Mouse (Mus musculus) limb, embryonic 14.5 days (tissue): Measurements from ENCODE around the gene Svep1. TPM values are rescaled to one million over a fixed set of nuclear protein-coding genes. Genes with fewer than 3 reads are reported as not detected.
A peak's percentile ranks its signal among the peaks of the same experiment; 100 is the strongest.

ENCODE experiments used
- ATAC-seq: fragments of 200-750 bp; cut with Nextera tagmentation; 2 replicates; pipeline ENCODE4 v1.8.0; 2017; ENCODE audit warnings: low read depth, moderate number of reproducible peaks, moderate TSS enrichment; ENCODE audit not compliant: low FRiP score
- DNase-seq: peaks from one replicate; pipeline ENCODE4 v3.0.0-alpha.2; 2015; ENCODE audit warnings: low spot score
- H3K27ac ChIP-seq: fragments of 300-500 bp; sonication (generic); replicated peaks from 2 replicates; pipeline ENCODE4 v1.5.1; 2014; ENCODE audit warnings: low read depth, mild to moderate bottlenecking, low read length, moderate library complexity, mixed read lengths
- H3K27me3 ChIP-seq: fragments of 300-500 bp; sonication (generic); 2 replicates; pipeline ENCODE4 v1.6.1; 2014; ENCODE audit warnings: low read length, mixed read lengths; ENCODE audit not compliant: control insufficient read depth, insufficient read depth
- H3K36me3 ChIP-seq: fragments of 300-500 bp; sonication (generic); 2 replicates; pipeline ENCODE4 v1.6.1; 2014; ENCODE audit warnings: mild to moderate bottlenecking, low read length, moderate library complexity, mixed read lengths; ENCODE audit not compliant: control insufficient read depth, insufficient read depth
- H3K4me1 ChIP-seq: fragments of 300-500 bp; sonication (generic); 2 replicates; pipeline ENCODE4 v1.6.1; 2014; ENCODE audit warnings: antibody characterized with exemption, low read length, mixed read lengths; ENCODE audit not compliant: control insufficient read depth, insufficient read depth
- H3K4me2 ChIP-seq: fragments of 300-500 bp; sonication (generic); replicated peaks from 2 replicates; pipeline ENCODE4 v1.6.1; 2014; ENCODE audit warnings: low read depth, mild to moderate bottlenecking, low read length, moderate library complexity; ENCODE audit not compliant: severe bottlenecking
- H3K4me3 ChIP-seq: fragments of 300-500 bp; sonication (generic); replicated peaks from 2 replicates; pipeline ENCODE4 v1.5.1; 2014; ENCODE audit warnings: low read length
- H3K9ac ChIP-seq: fragments of 300-500 bp; sonication (generic); 2 replicates; pipeline ENCODE4 v1.6.1; 2014; ENCODE audit warnings: mild to moderate bottlenecking, low read depth, low read length, moderate library complexity; ENCODE audit not compliant: severe bottlenecking
- H3K9me3 ChIP-seq: fragments of 300-500 bp; sonication (generic); 2 replicates; pipeline ENCODE4 v1.6.1; 2016; ENCODE audit warnings: low read length; ENCODE audit not compliant: control insufficient read depth
- POLR2A ChIP-seq: fragments of 200-500 bp; IDR thresholded peaks from 2 replicates; pipeline ENCODE4 v1.8.0; 2012; ENCODE audit warnings: inconsistent platforms, mild to moderate bottlenecking, moderate library complexity, borderline replicate concordance; ENCODE audit not compliant: insufficient read depth, insufficient read length; ENCODE audit errors: extremely low read depth
- WGBS: fragments of 180-500 bp; shearing (Covaris S2); extraction: QIAGEN DNeasy Blood & Tissue Kit; methylation state at CpG from one replicate; pipeline ENCODE4 v1.1.7; 2014; 5-methylcytosine and 5-hydroxymethylcytosine counted together
- polyA plus RNA-seq, 2 experiments: library from polyadenylated mRNA; depleted of rRNA in 1 of 2; stranded (reverse) in 1 of 2; unstranded in 1 of 2; fragments of >200 nt; fragmentation: Nextera tagmentation in 1 of 2; extraction: Ambion mirVana in 1 of 2; gene quantifications; 2 replicates each; pipeline versions ENCODE4 v1.2.1 to v1.2.3; 2012 to 2014

Gene Svep1
- polyA plus RNA-seq, 2 experiments: 7.7 to 11.0 TPM

- ATAC-seq: no peak
- H3K27me3 ChIP-seq: no peaks in the 10 kb centered on the region
Observed at GRCm38 (mm10) chr4:58174435-58174987, 32.1 kb downstream of the Svep1 start.

DNA sequence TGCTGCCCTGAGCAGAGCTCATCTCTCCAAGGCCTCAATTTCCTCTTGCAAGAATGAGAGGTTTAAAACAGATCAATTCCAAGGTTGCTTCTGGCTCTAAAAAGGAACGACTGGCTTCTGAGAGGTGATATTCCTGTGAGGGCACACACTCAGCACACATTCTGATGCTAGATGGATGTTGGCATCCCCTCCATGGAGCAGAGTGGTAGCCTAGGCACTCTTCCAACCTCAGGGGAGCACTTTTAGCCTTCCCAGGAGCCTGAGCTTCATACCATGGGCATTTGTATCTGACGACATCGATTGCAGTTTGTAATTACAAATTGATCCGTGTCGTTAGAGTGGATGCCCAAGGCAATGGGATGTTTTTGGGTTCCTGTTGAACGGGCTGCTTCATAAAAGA is 33.3 kb downstream of the Svep1 start:
- 72% methylated on average over 6 of the region's 6 CpGs for WGBS
- DNase-seq (no peak), ATAC-seq (no peak)
- no peaks in the 10 kb centered on the region for H3K27me3 ChIP-seq
- H3K9ac ChIP-seq: no peak overlapping the region
- no peak for TF ChIP-seq POLR2A
- H3K36me3 ChIP-seq: no peaks in the 10 kb centered on the region
- no peak overlapping the region for H3K4me2 ChIP-seq
- no peaks in the 10 kb centered on the region for H3K9me3 ChIP-seq
- peaks cover 20% of the 10 kb centered on the region for H3K4me1 ChIP-seq
- no peak overlapping the region for H3K27ac ChIP-seq
- H3K4me3 ChIP-seq: no peak overlapping the region

More at GRCm38 (mm10) chr4:58174435-58174987, 32.1 kb downstream of the Svep1 start:
- Histone ChIP-seq H3K36me3 (no peaks in the 10 kb centered on the region), H3K4me2 (no peak overlapping the region), H3K4me1 (peaks cover 12% of the 10 kb centered on the region; the same call in 1 of the 2 replicates), H3K9ac (no peak overlapping the region), H3K4me3 (no peak overlapping the region), H3K27ac (no peak overlapping the region), H3K9me3 (no peaks in the 10 kb centered on the region)
- DNase-seq: no peak
- no peak for TF ChIP-seq POLR2A
- WGBS: 76% methylated on average over 4 of the region's 4 CpGs

- DNase-seq: peak; percentile 52
- H3K27ac ChIP-seq: peak overlapping the region; percentile 65; the same call in 1 of the 2 replicates
- no peak for TF ChIP-seq POLR2A
- no peak overlapping the region for H3K4me2 ChIP-seq
- H3K9ac ChIP-seq: no peak overlapping the region
- peaks cover 20% of the 10 kb centered on the region for H3K4me1 ChIP-seq
- H3K36me3 ChIP-seq: no peaks in the 10 kb centered on the region
- peak; percentile 74 for ATAC-seq
- 11% methylated on average over 5 of the region's 5 CpGs for WGBS
- no peak overlapping the region for H3K4me3 ChIP-seq
- H3K27me3 ChIP-seq: no peaks in the 10 kb centered on the region
- H3K9me3 ChIP-seq: no peaks in the 10 kb centered on the region
Observed at GRCm38 (mm10) chr4:58170430-58170829, 36.2 kb downstream of the Svep1 start.

DNA sequence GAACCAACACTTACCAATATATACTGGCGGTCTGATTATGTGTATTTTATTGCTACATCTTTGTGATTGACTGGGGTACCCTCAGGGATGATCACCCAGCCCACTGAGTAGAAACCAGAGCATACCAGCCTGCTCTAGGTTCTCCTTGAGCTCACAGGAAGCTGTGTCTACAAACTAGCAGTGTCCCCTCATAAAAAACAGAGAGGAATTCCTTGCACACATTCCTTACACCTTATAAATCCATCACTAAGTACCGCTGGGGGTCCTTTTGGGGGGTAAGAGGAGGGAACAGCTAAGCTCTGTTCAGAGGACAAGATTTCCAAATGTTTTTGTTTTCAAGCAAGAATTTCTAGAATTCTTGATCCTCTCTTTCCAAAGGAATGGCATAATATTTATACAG is 36.7 kb downstream of the Svep1 start:
- H3K4me3 ChIP-seq: no peak overlapping the region
- DNase-seq (peak; percentile 37), ATAC-seq (peak; percentile 86)
- no peaks in the 10 kb centered on the region for H3K9me3 ChIP-seq
- no peaks in the 10 kb centered on the region for H3K36me3 ChIP-seq
- TF ChIP-seq POLR2A: no peak
- H3K27ac ChIP-seq: peak overlapping the region; percentile 65; the same call in 1 of the 2 replicates
- no peaks in the 10 kb centered on the region for H3K27me3 ChIP-seq
- H3K4me1 ChIP-seq: peaks cover 20% of the 10 kb centered on the region
- H3K9ac ChIP-seq: no peak overlapping the region
- no peak overlapping the region for H3K4me2 ChIP-seq
- 15% methylated on average over 2 of the region's 2 CpGs for WGBS

- H3K9ac ChIP-seq: no peak overlapping the region
- 70% methylated on average over 5 of the region's 5 CpGs for WGBS
- H3K4me3 ChIP-seq: no peak overlapping the region
- ATAC-seq (no peak), DNase-seq (no peak)
- H3K27me3 ChIP-seq: no peaks in the 10 kb centered on the region
- H3K4me1 ChIP-seq: peaks cover 20% of the 10 kb centered on the region
- no peak overlapping the region for H3K27ac ChIP-seq
- no peak for TF ChIP-seq POLR2A
- H3K4me2 ChIP-seq: no peak overlapping the region
- no peaks in the 10 kb centered on the region for H3K36me3 ChIP-seq
- H3K9me3 ChIP-seq: no peaks in the 10 kb centered on the region
Observed at GRCm38 (mm10) chr4:58168366-58168765, 38.3 kb downstream of the Svep1 start.
